ENCODE assay signal across 8 mouse cellular contexts in the genomic region with DNA sequence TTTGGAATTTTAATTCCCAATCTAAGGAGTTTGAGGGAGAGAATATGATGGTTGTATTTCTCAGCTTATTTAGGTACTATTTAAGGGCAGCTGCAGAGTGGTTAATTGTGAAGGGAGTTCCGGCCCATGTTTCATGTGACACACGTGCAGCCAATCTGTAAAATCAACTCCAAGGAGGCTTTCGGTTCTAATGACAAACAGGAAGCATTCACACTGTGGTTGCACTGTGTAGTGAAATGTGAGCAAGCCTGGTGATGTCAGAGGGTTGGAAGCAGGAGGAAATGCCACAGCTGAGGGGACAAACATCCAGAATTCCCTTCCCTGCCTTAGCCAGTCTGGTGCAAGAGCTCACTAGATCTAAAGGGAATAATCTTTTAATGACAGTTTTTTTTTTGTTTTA. TPM values are rescaled to one million over a fixed set of nuclear protein-coding genes. Genes with fewer than 3 reads are reported as not detected.
DNase-seq lines count a peak whose midpoint lies in the region; ATAC-seq lines count a peak whose summit lies in the region.

No protein-coding gene starts in this region.

- no peak overlapping the region for H3K4me3 ChIP-seq in heart, embryonic 13.5 days
- no peak overlapping the region for H3K4me3 ChIP-seq in limb, embryonic 12.5 days (replicated peaks)

- peak overlapping the region; percentile 33; the same call in 1 of the 2 replicates for H3K9ac ChIP-seq in heart, embryonic 13.5 days
- H3K9ac ChIP-seq in limb, embryonic 12.5 days (replicated peaks) = no peak overlapping the region

- WGBS in heart, embryonic 13.5 days = 33% methylated on average over 3 of the region's 3 CpGs
- WGBS in limb, embryonic 12.5 days = 9% methylated on average over 3 of the region's 3 CpGs

- no peak; the same call in 1 of the 2 replicates for ATAC-seq in heart, embryonic 13.5 days (ENCODE audit: extremely low read depth, insufficient number of reproducible peaks, low FRiP score, low TSS enrichment)
- peak; percentile 82; the same call in 1 of the 2 replicates for ATAC-seq in limb, embryonic 12.5 days (ENCODE audit: insufficient number of reproducible peaks, insufficient read depth, low FRiP score, low TSS enrichment, low read depth)

- H3K4me1 ChIP-seq in heart, embryonic 13.5 days = peaks cover 61% of the 10 kb centered on the region
- peaks cover 11% of the 10 kb centered on the region for H3K4me1 ChIP-seq in limb, embryonic 12.5 days (replicated peaks)

- H3K9me3 ChIP-seq in heart, embryonic 13.5 days = peaks cover 3% of the 10 kb centered on the region; the same call in 1 of the 2 replicates
- H3K9me3 ChIP-seq in limb, embryonic 12.5 days = no peaks in the 10 kb centered on the region

- H3K36me3 ChIP-seq in heart, embryonic 13.5 days = no peaks in the 10 kb centered on the region
- H3K36me3 ChIP-seq in limb, embryonic 12.5 days = no peaks in the 10 kb centered on the region

- no peaks in the 10 kb centered on the region for H3K27me3 ChIP-seq in heart, embryonic 13.5 days (replicated peaks)
- peaks cover 3% of the 10 kb centered on the region; the same call in 1 of the 2 replicates for H3K27me3 ChIP-seq in limb, embryonic 12.5 days

- DNase-seq in spleen, adult 18-20 months = peak; percentile 11 to 24
- DNase-seq in spleen, postnatal 4 days (ENCODE audit: low spot score in 2 of 2) = no peak
- peak; percentile 42 for DNase-seq in thymus, postnatal 25 days
- no peak for DNase-seq in frontal cortex, adult 2 months (ENCODE audit: extremely low spot score in 1 of 2, low spot score in 1 of 2)
- no peak for DNase-seq in adrenal gland, adult 8-10 months
- DNase-seq in cerebellum, adult 9-11 months = no peak

- H3K27ac ChIP-seq in heart, embryonic 13.5 days (replicated peaks) = peak overlapping the region; percentile 63; the same call in 1 of the 2 replicates
- H3K27ac ChIP-seq in limb, embryonic 12.5 days = no peak overlapping the region

- H3K4me2 ChIP-seq in heart, embryonic 13.5 days = no peak overlapping the region
- H3K4me2 ChIP-seq in limb, embryonic 12.5 days = 0 out of 2 replicates have a peak overlapping the region, but pooled peaks have one; percentile 8

RNA-seq across cellular contexts. Expression of a gene that starts 8.3 kb away (rescaled TPM):
- polyA plus RNA-seq in heart, embryonic 13.5 days (2015; fragmentation: Nextera tagmentation; extraction: Ambion mirVana) = 5.2 and 8.0 TPM in 2 replicates
- polyA plus RNA-seq in limb, embryonic 12.5 days (2016; fragmentation: Nextera tagmentation; extraction: Ambion mirVana) = 0.88 and 1.3 TPM in 2 replicates
- 14.2 and 14.3 TPM in 2 replicates for polyA plus RNA-seq in frontal cortex, adult 2 months (2012; rRNA removed)
- 10 to 100 TPM in 1 of 4 experiments, 1 to 10 TPM in 3; 7.1 to 10.7 (median 8.1) TPM for total RNA-seq in adrenal gland, adult 8-10 months (2022)

Comparison
In these comparisons a context has a peak if more than half of its experiments do, and no peak if none do; other contexts are left out.
1. DNase-seq: peak in spleen, adult 18-20 months (2 of 2) and thymus, postnatal 25 days (single experiment); none in spleen, postnatal 4 days (0 of 2), frontal cortex, adult 2 months (0 of 2), adrenal gland, adult 8-10 months (single experiment) and cerebellum, adult 9-11 months (single experiment).